Mouse (Mus musculus) gastrocnemius, adult 18-20 months (tissue): ENCODE measurements at regions not wholly inside any gene's neighbourhood (a gene's known extent, or its start where the extent isn't known, plus 50 kb on each side); places are given as distances from the start of the nearest gene placed in this dataset.

ENCODE experiments used
- DNase-seq: peaks from one replicate; pipeline ENCODE4 v3.0.0; 2021; ENCODE audit warnings: low spot score

DNA sequence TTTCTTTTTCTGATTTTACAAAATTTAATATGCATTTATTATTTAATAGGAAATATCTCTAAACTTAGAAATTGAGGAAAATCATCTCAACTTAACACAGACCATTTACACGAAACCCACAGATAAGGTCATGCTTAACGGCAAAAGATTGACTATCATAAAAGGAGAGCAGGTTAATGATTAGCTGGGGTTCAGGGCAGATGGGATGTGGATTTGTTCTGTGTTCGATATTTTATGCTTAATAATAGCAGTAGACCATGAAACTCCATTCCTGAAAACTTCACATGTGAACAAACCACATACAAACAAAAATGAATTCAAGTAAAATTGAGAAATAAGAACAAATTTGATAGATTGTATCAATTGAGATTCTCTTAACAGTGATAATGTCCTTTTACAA, 160.4 kb upstream of the Serp2 start:
- DNase-seq: no peak

DNA sequence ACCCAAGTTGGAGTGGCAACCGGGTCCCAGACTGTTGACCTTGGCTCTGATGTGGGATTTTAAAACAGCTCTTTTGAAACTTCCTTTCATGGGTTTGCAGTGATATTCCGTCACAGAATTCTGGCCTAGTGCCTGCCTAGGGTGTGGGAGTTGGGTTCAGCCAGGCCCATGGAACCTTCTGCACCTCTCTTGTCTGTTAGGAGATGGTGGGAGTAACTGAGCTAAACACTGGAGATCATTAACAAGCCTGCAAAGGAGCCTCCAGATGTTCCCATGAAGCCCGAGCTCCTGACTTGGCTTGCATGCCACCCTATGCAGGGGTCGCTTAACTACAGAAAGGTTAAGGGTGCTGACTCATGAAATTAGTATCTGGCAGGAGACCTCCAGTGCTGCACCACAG, 158.0 kb upstream of the Serp2 start:
- DNase-seq: peak; percentile 27

DNA sequence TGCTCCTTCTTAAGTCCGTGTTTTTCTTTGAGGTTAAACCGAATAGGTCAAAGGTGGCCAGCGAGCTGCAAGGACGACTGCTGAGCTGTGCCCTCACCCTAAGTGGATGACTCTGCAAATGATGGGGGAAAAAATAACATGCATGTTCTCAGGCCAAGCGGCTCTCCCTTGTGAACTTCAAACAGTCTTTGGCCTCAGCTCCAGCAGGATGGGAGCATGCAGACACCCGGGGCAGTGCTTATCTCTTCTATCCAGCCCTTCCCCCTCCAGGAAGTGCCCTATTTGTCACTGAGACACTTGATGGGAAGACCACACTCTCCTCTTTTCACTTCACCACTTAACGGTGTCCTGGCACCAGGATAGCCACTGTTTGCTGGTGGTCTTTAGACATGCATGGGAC, 157.3 kb upstream of the Serp2 start:
- no peak for DNase-seq

DNA sequence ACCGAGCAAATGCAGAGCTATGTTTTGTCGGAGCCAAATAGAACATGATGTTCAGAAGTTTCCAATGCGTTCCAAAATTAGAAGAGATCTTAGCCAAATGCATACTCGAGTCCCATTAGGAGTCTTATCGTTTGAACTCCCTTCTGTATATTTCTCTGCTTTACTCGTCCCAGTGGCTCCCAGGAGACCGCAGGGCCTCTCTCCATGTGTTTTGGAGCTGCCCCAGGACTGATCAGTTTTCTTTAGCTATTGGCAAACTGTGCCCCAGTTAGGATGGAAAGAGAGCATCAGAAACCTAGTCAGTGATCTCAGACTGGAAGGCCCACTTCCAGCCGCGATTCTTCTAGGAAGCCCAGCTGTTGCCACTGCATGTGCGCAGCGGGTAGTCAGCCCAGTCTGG, 152.0 kb upstream of the Serp2 start:
- peak; percentile 88 for DNase-seq

DNA sequence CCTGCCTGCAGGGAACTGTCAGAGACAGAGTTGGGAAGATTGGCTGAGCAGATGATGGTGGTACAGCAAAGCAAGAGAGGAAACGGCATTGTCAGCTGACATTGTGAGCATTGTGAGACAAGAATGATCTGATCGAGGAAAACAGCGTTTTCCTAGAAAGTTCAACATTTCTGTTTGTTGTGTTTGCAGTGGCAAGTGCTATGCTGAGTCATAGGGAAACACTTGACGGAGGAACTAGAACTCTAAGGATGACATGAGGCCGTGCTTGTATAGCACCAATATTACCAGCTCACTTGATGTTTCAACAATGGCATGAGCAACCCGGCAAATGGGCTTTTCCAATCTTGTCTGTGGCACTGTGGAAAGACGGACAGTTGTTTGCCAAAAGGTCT, 146.7 kb upstream of the Serp2 start:
- no peak for DNase-seq

DNA sequence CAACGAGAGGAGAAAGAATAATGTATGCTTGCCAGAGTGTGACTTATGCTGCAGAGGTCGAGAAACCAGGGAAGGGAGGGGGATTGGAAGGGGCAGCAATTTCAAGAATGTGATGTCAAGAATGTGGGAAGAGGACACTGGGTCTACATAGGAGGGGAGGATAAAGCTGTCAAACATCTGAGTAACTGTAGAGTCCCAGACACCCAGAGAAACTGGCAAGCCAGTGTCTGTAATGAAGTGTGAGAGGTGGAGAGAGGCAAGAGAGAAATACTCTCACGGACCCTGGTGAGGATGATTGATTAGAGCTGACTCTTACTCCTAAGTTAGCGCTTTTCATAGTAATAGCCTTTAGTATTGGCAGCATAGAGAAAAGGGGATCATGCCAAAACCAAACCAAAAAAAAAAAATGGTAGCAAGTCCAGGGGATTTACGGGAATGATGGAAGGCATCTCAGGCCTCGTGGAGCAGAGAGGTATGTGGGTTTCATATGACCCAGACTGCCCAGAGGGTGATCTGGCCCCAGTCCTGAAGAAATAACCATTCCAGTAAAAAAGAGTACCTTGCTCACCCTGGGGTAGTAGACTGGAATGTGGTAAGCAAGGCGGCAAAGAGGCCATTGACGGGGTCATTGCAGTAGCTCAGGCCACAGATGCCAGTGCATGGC, 146.2 kb upstream of the Serp2 start:
- no peak for DNase-seq

DNA sequence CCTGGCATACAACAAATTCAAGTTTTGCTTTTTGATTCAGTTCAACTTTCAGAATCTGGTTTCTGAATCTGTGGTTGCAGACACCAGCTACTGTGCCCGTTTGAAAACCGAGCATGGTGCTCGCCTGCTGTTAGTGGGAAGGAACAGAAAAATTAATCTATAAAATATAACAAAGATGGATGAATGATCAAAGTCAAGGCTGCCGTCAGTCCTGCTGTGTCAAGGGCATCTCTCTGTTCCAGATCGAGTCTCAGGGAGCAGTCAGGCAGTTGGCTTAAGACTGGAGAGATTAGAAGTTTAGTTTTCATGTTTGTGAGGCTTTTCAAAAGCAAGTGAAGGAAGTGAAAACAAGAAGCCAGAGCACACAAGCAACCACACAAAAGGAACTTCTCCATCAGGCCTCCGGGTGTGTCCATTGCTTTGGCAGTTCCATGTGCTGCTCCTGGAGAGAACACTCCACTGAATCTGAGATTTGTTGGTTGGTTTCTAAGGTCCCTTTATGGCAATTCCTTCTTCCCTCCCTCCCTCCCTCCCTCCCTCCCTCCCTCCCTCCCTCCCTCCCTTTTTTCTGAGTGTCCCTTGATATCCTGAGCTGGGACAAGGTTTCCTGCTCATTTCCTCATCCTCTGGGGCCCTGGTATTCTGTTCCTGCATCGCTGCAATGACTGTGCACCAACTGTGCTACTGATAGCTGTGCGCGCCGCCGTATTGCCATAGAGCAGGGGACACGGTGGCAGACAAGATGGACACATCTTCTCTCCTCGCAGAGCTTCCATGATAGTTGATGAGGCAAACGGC, 145.4 kb upstream of the Serp2 start:
- no peak for DNase-seq

DNA sequence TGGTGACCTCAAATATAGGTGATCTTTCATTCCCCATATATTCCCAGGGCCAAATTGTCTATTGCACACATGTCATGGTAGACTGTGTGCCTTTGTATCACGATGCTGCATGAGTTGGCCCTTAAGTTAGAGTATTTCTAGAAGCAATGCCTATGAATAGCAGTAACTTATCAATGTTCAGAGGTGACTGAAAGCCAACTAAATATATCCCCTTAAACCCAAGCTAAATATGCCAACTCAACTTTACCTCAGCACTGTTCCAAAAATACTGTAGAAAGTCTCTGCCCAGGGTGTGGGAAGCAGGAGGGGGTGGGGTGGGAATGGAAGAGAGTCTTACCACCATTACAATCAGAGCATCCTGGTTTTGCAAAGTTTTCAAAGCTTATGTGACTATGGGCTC, 144.6 kb upstream of the Serp2 start:
- DNase-seq: no peak

DNA sequence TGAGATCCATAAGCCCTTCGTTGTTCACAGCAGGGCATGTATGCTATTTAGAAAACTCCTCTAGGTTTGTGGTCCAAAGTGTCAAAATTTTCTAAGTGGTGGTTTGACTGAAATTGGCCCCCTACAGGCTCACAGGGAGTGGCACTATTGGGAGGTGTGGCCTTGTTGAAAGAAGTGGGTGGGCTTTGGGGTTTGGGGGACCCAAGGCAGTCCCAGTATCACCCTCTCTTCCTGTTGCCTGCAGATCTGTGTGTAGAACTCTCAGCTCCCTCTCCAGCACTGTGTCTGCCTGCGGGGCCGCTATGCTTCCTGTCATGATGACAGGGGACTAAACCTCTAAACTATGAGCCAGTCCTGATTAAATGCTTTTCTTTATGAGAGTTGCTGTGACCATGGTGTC, 144.1 kb upstream of the Serp2 start:
- no peak for DNase-seq

DNA sequence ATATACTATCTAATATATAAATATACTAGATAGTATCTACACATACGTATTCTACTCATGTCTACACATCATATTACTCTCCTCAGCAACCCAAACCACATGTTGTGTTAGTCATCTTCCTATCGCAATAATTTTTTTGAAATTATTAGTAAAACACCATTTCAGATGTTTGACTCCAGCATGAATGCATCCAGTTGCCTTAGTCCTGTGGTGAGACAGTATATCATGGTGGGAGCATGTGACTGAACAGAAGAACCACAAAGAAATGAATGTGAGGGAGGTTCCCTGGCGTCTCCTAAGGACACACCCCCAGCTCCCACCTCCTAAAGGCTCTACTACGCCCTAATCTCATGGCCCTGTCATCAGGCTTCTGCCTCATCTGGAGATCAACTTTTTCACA, 143.5 kb upstream of the Serp2 start:
- DNase-seq: no peak

DNA sequence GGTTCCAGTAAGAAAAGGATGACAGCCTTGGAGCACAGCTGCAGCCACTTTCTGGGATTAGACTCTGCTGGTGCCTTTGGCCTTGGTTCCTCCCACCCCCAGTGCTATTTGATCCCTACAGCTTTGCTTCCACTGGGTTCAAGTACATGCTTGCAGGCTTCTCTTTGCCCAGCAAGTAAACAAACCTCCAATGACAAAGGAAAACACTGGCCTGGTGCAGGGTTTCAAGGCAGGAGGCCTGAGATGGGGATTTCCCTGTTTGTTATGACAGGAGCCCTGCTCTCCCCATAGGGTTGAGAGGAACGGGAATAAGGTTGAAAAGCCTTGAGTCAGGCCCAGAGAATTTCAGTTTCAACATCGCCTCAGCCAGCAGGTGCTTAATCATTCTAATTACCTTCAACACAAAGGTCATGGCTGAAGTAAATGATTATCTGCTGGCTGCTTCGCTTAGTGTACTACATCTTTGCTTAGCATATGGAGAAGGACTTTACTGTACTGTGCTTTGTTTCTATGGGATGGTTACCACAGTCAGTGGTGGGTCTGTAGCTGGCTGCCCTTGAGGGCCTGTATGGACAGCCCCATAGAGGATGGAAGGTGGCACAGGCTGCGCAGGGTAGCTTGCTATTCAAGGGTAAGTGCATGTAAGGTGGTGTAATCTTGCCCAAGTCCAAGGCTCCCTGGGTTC, 142.2 kb upstream of the Serp2 start:
- DNase-seq: no peak

DNA sequence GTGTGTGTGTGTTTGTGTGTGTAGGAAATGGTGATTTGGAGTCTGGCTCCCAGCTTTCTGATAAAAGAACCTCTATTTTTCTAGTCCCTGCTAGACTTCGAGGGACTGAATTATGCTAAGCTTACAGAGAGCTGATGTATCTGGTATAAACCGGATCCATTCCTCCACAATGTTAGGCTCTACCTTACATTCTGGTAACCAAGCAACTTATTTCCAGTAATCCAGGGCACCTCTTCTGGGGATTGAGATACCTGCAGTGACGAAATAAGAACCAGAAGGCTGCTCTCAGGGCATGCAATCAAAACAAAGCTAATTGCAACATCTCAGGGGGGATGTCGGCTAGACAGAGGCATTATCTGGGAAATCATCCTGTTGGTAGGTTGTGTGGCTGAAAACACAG, 140.0 kb upstream of the Serp2 start:
- no peak for DNase-seq

DNA sequence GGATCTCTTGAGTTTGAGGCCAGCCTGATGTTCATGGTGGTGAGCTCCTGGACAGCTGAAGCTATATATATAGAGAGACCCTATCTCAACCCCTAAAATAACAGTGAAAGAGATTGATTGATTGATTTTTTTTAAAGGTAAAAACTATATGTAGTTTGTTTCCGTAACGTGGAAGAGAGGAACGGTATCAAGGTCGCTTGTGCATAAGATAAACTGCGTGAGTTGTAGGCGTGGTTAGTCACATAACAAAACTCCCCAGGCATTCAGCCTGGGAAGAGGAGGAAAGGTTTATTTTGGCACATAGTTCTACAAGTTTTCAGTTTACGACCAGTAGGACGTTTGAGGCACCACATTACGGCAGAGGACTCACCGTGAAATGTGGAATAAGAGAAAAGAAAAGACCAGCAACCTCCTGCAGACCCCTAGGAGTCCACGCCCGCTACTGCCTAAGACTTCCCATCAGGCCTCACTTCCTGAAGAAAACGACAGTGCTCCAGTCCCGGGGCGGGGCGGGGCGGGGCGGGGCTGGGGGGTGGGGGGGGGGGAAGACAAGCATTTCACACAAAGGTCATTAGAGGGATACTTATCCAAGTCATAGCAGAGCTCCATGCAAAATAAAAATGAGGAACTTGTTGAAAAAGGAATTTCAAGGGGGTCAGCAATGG, 139.1 kb upstream of the Serp2 start:
- DNase-seq: no peak

DNA sequence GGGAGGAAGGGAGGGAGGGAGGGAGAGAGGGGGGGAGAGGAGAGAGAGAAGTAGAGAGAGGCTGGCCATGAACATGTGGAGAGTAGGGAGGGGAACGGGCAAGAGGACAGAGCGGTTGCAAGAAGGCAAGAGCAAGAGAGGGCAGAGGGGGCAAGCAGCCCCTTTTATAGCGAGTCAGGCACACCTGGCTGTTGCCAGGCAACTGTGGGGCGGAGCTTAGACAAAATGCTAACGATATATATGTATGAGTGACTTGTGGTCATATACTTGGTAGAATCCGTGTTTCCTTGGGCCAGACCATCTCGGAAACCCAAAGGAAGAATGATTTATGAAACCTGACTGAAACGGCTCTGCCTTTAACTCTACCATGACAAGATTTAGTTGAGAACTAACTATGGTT, 138.2 kb upstream of the Serp2 start:
- no peak for DNase-seq

DNA sequence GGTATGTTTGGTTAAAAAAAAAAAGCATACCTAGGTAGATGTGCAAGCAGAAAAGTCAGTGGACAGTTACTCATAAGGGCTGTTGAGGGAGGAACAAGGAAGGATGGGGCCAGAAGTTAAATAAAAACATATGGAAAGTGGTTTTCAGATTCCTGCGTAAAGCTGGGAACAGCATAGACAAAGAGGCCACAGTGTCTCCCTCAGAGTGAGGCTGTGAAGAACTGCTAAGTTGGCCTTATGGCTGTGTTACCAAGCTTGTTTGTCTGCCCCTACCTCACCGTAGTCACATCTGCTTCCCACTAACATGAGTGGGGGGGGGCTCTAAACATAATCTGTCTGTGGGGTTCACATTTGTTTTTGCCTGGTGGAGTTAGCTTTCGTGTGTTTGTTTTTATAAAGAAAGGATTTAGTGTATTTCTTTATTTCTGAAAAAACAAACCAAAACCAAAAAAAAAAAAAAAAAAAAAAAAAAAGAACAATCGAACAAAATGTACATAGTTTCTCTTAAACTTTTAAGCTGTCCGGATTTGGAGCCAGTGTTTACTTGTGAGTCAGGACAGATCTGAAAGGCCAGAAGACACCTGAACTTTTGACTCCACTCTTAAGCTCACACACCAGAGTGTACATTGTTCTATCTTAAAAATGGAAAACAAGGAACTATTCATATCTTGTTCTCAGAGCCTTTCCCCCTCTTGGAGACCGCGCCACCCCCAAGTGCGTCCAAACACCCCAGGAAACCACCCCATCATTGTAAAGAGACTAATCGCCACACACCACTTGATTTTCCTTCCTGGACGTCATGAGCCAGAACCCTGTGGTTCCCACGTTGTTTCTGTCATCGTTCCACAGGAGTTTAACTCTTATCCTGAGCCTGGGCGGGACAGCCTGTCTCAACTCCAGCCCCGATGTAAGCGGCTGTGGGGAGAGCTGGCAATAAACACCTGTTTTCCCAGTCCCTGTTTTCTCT, 136.9 kb upstream of the Serp2 start:
- DNase-seq: no peak

DNA sequence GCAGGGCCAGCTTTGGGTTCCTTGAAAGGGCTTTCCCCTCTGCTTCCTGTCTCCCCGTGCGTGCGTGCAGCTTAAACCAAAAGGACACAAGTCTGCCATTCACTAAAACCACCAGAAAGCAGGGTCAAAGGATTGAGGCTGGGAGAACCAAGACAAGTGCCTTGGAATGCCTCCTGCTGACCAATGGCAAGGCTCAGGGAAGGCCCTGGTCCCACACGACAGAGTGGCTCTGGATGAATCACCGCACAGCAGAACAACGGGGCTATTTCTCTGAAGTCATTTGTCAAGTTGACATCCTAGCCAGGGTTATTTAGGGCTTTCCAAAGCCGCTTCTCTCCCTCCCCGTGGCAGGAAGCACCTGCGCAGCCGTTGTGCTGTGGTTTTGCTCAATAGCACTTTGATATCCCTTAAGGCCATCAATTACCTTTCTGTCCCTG, 131.3 kb upstream of the Serp2 start:
- no peak for DNase-seq

DNA sequence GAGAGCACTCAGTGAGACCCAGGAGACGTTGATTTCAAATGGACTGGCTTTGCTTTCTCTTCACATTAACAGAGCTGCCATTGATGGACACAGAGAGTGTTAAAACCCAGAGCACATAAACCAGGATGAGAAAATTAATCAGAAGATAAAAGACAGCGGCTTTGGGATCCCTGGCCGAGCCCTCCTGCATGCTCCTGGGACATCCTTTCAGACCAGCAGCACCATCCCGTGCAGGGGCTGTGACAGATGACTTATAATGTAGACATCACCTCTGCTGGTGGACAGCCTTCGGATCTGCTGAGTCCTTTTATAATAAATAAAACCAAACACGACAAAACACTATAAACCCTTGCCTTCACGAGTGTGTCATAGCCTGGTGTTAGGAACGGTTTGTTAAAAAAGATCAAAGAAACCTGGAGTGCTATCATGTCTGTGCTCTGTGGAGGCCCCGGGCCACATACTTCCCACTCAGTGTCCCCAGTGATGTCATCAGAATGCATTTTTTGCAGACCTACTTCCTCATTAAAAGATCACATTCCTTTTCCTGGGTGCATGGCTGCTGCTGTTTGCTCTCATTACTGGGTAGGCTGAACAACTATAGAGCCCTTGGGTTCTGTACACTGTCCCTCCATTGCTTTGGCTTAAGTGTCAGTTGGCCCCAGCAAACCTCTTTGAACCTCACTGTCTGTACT, 130.2 kb upstream of the Serp2 start:
- DNase-seq: no peak

DNA sequence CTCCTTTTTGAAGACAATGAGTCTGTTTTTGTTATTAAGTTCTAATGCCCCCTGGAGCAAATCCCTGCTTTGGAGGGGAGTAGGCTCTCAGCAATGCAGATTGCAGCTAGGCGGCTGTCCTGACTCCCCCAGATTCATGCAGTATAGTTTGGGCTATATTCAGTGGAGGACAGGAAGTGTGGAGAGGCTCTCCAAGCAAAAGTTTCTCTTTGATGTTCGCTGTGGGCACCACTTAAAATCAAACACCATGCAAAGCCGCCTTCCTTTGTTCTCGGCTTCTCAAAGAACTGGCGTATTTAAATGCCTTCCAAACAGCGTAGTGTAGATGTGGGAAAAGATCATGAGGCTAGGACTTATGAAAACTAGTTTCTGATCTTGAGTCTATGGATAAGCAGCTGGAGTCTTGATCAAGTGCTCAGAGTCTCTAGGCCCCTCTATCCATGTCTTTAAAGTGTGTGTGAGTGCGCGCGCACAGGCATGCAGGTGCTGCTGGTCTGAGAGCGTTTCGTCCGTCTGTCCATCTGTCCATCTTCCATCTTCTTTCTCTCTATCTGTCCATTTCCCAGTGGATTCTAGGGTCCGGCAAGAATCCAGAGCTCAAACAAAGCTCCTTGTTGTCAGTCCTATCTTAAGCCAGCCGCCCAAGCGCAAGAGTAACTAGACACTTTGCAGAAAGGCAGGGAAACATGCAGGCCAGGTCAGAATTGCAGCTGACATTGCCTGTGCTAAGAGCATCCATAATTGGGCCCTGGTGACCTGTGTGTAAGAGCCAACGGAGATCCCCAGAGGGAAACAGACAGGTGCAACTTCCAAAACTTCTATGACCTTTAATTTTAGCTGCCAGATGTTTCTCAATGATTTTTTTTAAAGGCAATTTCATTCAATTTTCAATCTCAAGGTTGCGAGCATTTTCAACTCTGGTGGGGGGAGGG, 129.4 kb upstream of the Serp2 start:
- no peak for DNase-seq

DNA sequence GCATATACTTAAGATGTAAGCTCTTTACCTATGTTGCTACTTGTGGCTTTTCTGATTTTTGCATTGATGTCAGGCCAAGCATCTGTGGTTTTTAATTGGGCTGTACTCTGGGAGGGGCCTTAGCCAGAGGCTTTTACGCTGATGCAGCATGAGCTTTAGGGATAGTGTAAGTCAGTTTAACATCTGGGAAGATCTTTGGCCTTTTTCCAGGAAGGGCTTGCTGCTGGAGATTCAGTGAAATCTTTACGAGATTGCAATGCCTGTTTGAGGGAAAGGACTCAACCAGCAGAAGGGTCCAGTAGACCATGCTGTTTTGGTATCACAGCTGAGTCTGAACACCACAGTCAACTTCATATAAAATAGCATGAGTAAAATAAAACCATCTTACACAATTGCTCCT, 127.6 kb upstream of the Serp2 start:
- no peak for DNase-seq
